Mouse (Mus musculus) midbrain, postnatal 0 days (tissue): Measurements from ENCODE around the gene Sesn2. TPM values are rescaled to one million over a fixed set of nuclear protein-coding genes. Genes with fewer than 3 reads are reported as not detected.

ENCODE experiments used
- ATAC-seq: fragments of 200-750 bp; cut with Nextera tagmentation; 2 replicates; pipeline ENCODE4 v1.8.0; 2017; ENCODE audit warnings: moderate number of reproducible peaks, mild to moderate bottlenecking, moderate TSS enrichment, moderate library complexity; ENCODE audit not compliant: low FRiP score
- DNase-seq: peaks from one replicate; pipeline ENCODE4 v3.0.0-alpha.2; 2015; ENCODE audit warnings: low spot score
- H3K27ac ChIP-seq: fragments of 300-500 bp; sonication (generic); 2 replicates; pipeline ENCODE4 v1.5.1; 2014; ENCODE audit warnings: low read depth, mild to moderate bottlenecking, low read length, mixed read lengths
- H3K27me3 ChIP-seq: fragments of 300-500 bp; sonication (generic); 2 replicates; pipeline ENCODE4 v1.6.1; 2014; ENCODE audit warnings: low read length, control low read depth, mixed read lengths; ENCODE audit not compliant: insufficient read depth
- H3K36me3 ChIP-seq: fragments of 300-500 bp; sonication (generic); 2 replicates; pipeline ENCODE4 v1.6.1; 2014; ENCODE audit warnings: low read length, control low read depth, mixed read lengths; ENCODE audit not compliant: insufficient read depth
- H3K4me1 ChIP-seq: fragments of 300-500 bp; sonication (generic); 2 replicates; pipeline ENCODE4 v1.6.1; 2014; ENCODE audit warnings: mild to moderate bottlenecking, control low read depth, antibody characterized with exemption, low read length, mixed read lengths; ENCODE audit not compliant: insufficient read depth
- H3K4me2 ChIP-seq: fragments of 300-500 bp; sonication (generic); 2 replicates; pipeline ENCODE4 v1.6.1; 2014; ENCODE audit warnings: low read depth, mild to moderate bottlenecking, low read length, mixed read lengths; ENCODE audit not compliant: poor library complexity, severe bottlenecking
- H3K4me3 ChIP-seq: fragments of 300-500 bp; sonication (generic); 2 replicates; pipeline ENCODE4 v1.5.1; 2014; ENCODE audit warnings: low read depth, mild to moderate bottlenecking, low read length, moderate library complexity
- H3K9ac ChIP-seq: fragments of 300-500 bp; sonication (generic); replicated peaks from 2 replicates; pipeline ENCODE4 v1.6.1; 2014; ENCODE audit warnings: mild to moderate bottlenecking, low read length, moderate library complexity, mixed read lengths; ENCODE audit not compliant: poor library complexity, severe bottlenecking
- H3K9me3 ChIP-seq: fragments of 300-500 bp; sonication (generic); 2 replicates; pipeline ENCODE4 v1.6.1; 2016; ENCODE audit warnings: low read length, control low read depth
- CTCF ChIP-seq: IDR thresholded peaks from 2 replicates; pipeline ENCODE4 v1.5.1; 2016; ENCODE audit warnings: antibody characterized with exemption, mild to moderate bottlenecking
- WGBS: fragments of 180-500 bp; shearing (Covaris S2); extraction: QIAGEN DNeasy Blood & Tissue Kit; methylation state at CpG from one replicate; pipeline ENCODE4 v1.1.7; 2014; 5-methylcytosine and 5-hydroxymethylcytosine counted together
- polyA plus RNA-seq: library from polyadenylated mRNA; unstranded; fragments of >200 nt; fragmentation: Nextera tagmentation; extraction: Ambion mirVana; gene quantifications from 2 replicates; pipeline ENCODE4 v1.2.1, GENCODE M21; 2015
- total RNA-seq: library from RNA; depleted of rRNA; stranded (reverse); fragments of >200 nt; gene quantifications from 2 replicates; pipeline ENCODE4 v1.2.3, GENCODE M21; 2014

Gene Sesn2
- total and polyA plus RNA-seq, 2 experiments from 2014 or later, result 18.2 to 21.4 TPM

GRCm38 (mm10) chr4:132530033-132530804, 19.9 kb upstream of the Sesn2 start:
- no peak for ATAC-seq
- Histone ChIP-seq H3K4me2 (no peak overlapping the region), H3K9ac (no peak overlapping the region), H3K9me3 (no peaks in the 10 kb centered on the region), H3K36me3 (peaks cover 8% of the 10 kb centered on the region; the same call in 1 of the 2 replicates), H3K27ac (no peak overlapping the region), H3K27me3 (no peaks in the 10 kb centered on the region), H3K4me3 (no peak overlapping the region), H3K4me1 (peaks cover 5% of the 10 kb centered on the region; the same call in 1 of the 2 replicates)
- 97% methylated on average over 20 of the region's 20 CpGs for WGBS
- DNase-seq, result no peak
- TF ChIP-seq CTCF, result no peak

DNA sequence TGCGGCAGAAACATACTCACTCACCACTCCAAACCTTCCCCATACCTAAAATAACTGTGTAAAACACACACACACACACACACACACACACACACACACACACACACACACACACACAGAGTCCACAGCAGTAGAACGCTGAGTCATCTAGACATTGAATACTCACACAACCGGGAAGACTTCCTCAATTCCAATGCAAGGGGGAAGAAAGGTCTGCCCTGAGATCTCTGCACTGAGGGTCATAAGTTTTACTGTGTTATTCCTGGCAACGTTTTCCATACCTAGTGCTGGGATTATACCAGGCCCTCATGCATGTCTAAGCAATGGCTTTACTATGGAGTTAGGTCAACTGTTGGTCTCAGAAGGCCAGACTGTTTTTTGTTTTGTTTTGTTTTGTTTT, 19.0 kb upstream of the Sesn2 start:
- Histone ChIP-seq H3K27ac (no peak overlapping the region), H3K9me3 (no peaks in the 10 kb centered on the region), H3K36me3 (peaks cover 8% of the 10 kb centered on the region; the same call in 1 of the 2 replicates), H3K4me2 (no peak overlapping the region), H3K4me3 (no peak overlapping the region), H3K27me3 (no peaks in the 10 kb centered on the region), H3K4me1 (peaks cover 5% of the 10 kb centered on the region; the same call in 1 of the 2 replicates), H3K9ac (no peak overlapping the region)
- DNase-seq (no peak), ATAC-seq (no peak)
- TF ChIP-seq CTCF, result no peak
- WGBS, result 88% methylated on average over 4 of the region's 4 CpGs

DNA sequence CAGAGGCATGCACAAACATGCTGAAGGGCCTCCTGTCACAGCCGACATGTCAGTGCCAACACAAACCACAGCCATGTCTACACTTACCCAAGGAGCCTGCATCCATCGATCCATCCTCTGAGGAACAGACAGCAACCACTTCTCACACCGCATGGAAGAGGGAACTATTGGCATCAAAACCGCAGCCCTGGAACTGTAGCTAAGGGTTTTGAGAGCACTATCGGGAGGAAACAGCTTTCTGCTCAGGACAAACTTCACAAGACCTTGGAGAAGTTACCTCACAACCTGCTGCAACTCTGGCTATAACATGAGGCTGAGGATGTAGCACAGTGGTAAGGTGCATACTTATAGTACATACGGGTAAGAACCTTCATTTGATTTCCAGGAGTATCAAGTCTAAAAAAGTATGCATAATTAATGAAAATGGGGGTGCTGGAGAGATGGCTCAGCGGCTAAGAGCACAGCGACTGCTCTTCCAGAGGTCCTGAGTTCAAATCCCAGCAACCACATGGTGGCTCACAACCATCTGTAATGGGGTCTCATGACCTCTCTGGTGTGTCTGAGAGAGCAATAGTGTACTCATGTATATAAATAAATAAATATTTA, 17.7 kb upstream of the Sesn2 start:
- WGBS, result 92% methylated on average over 8 of the region's 8 CpGs
- H3K27me3 ChIP-seq, result no peaks in the 10 kb centered on the region
- no peak for DNase-seq
- H3K9me3 ChIP-seq, result no peaks in the 10 kb centered on the region
- no peak overlapping the region for H3K4me3 ChIP-seq
- peaks cover 8% of the 10 kb centered on the region; the same call in 1 of the 2 replicates for H3K36me3 ChIP-seq
- no peaks in the 10 kb centered on the region for H3K4me1 ChIP-seq
- H3K27ac ChIP-seq, result no peak overlapping the region
- H3K9ac ChIP-seq, result no peak overlapping the region
- no peak for TF ChIP-seq CTCF
- no peak for ATAC-seq
- H3K4me2 ChIP-seq, result no peak overlapping the region

GRCm38 (mm10) chr4:132526678-132527077, 16.4 kb upstream of the Sesn2 start:
- no peak for TF ChIP-seq CTCF
- H3K27me3 ChIP-seq, result no peaks in the 10 kb centered on the region
- H3K9me3 ChIP-seq, result no peaks in the 10 kb centered on the region
- DNase-seq (no peak), ATAC-seq (no peak)
- no peak overlapping the region for H3K27ac ChIP-seq
- H3K4me1 ChIP-seq, result no peaks in the 10 kb centered on the region
- peaks cover 8% of the 10 kb centered on the region; the same call in 1 of the 2 replicates for H3K36me3 ChIP-seq
- H3K9ac ChIP-seq, result no peak overlapping the region
- WGBS, result 53% methylated on average over 2 of the region's 2 CpGs
- no peak overlapping the region for H3K4me2 ChIP-seq
- no peak overlapping the region for H3K4me3 ChIP-seq

- H3K9me3 ChIP-seq, result no peaks in the 10 kb centered on the region
- H3K27me3 ChIP-seq, result no peaks in the 10 kb centered on the region
- H3K4me2 ChIP-seq, result no peak overlapping the region
- TF ChIP-seq CTCF, result no peak
- H3K36me3 ChIP-seq, result peaks cover under 1% of the 10 kb centered on the region; the same call in 1 of the 2 replicates
- H3K27ac ChIP-seq, result no peak overlapping the region
- ATAC-seq (no peak), DNase-seq (no peak)
- WGBS, result 40% methylated on average over 6 of the region's 6 CpGs
- H3K4me3 ChIP-seq, result no peak overlapping the region
- H3K4me1 ChIP-seq, result no peaks in the 10 kb centered on the region
- no peak overlapping the region for H3K9ac ChIP-seq
Observed at GRCm38 (mm10) chr4:132524808-132525207, 14.5 kb upstream of the Sesn2 start.

GRCm38 (mm10) chr4:132524321-132524741, 14.0 kb upstream of the Sesn2 start:
- Histone ChIP-seq H3K4me1 (no peaks in the 10 kb centered on the region), H3K27ac (no peak overlapping the region), H3K4me2 (no peak overlapping the region), H3K36me3 (no peaks in the 10 kb centered on the region; the same call in 1 of the 2 replicates), H3K27me3 (no peaks in the 10 kb centered on the region), H3K9ac (no peak overlapping the region), H3K9me3 (no peaks in the 10 kb centered on the region), H3K4me3 (no peak overlapping the region)
- WGBS, result 12% methylated on average over 11 of the region's 11 CpGs
- DNase-seq (no peak), ATAC-seq (no peak)
- TF ChIP-seq CTCF, result no peak
